Mouse (Mus musculus) heart, adult 18-20 months (tissue): Measurements from ENCODE around the gene Akr1a1. TPM values are rescaled to one million over a fixed set of nuclear protein-coding genes. Genes with fewer than 3 reads are reported as not detected.
"Not testable (repeated sequence)": the region's sequence is repeated elsewhere in the genome, so short reads cannot be mapped to it uniquely, and the experiment has no call there.

Experiments used
- DNase-seq, 2 experiments: peaks; one replicate each; pipeline ENCODE4 v3.0.0; 2021 to 2022; ENCODE audit warnings: mixed read lengths in 1 of 2
- long read RNA-seq, 2 experiments: library from polyadenylated mRNA; stranded (forward); transcript quantifications; one replicate each; pipeline ENCODE4 v2.0.0; 2021
- total RNA-seq, 2 experiments: library from RNA; stranded (reverse); gene quantifications; 2 replicates each; pipeline ENCODE4 v1.2.3; 2021

Gene Akr1a1
- total RNA-seq, result 100 to 1,000 TPM; 310 to 328 TPM
- long read RNA-seq, experiment 1, transcript Akr1a1-201 (9 exons, 1,420 nt), result major isoform, 184 of 201 reads
- long read RNA-seq, experiment 1, partial matches to known transcripts, result 13 of 201 reads
- long read RNA-seq, experiment 1, other reads (novel, unspliced or antisense), result 3 of 201 reads
- long read RNA-seq, experiment 2, transcript Akr1a1-201 (9 exons, 1,420 nt), result major isoform, 81 of 83 reads
- long read RNA-seq, experiment 2, partial matches to known transcripts, result 2 of 83 reads
- long read RNA-seq, experiment 2, other reads (novel, unspliced or antisense), result 0 of 83 reads

- DNase-seq, result peak; percentile 96
Observed at GRCm38 (mm10) chr4:116650924-116651796, at the start of gene Akr1a1. TSS of gene Akr1a1 (minus strand) at chr4:116651680.

GRCm38 (mm10) chr4:116700964-116701363 lies 49.5 kb upstream of the Akr1a1 start:
- DNase-seq, result no peak

GRCm38 (mm10) chr4:116698693-116699342 lies 47.3 kb upstream of the Akr1a1 start:
- peak in 1 of 2 experiments; percentile 26 for DNase-seq

GRCm38 (mm10) chr4:116693785-116694184 lies 42.3 kb upstream of the Akr1a1 start:
- DNase-seq, result no peak

- no peak for DNase-seq
Observed at GRCm38 (mm10) chr4:116692146-116692545, 40.7 kb upstream of the Akr1a1 start.

GRCm38 (mm10) chr4:116689309-116689876 lies 37.9 kb upstream of the Akr1a1 start:
- no peak for DNase-seq

GRCm38 (mm10) chr4:116687041-116687440 lies 35.6 kb upstream of the Akr1a1 start:
- DNase-seq, result no peak

GRCm38 (mm10) chr4:116685402-116686061 lies 34.1 kb upstream of the Akr1a1 start, which contains the start of gene Prdx1:
TSS of gene Prdx1 (plus strand) at chr4:116685544.
- peak; percentile 96 to 99 for DNase-seq

GRCm38 (mm10) chr4:116684665-116685064 lies 33.2 kb upstream of the Akr1a1 start:
- no peak for DNase-seq

GRCm38 (mm10) chr4:116683957-116684356 lies 32.5 kb upstream of the Akr1a1 start:
- DNase-seq, result no peak

- DNase-seq, result not testable (repeated sequence)
Observed at GRCm38 (mm10) chr4:116680521-116680920, 29.0 kb upstream of the Akr1a1 start.

GRCm38 (mm10) chr4:116679141-116679540 lies 27.7 kb upstream of the Akr1a1 start:
- no peak for DNase-seq

- no peak for DNase-seq
Observed at GRCm38 (mm10) chr4:116677808-116678207, 26.3 kb upstream of the Akr1a1 start.

GRCm38 (mm10) chr4:116676027-116676426 lies 24.5 kb upstream of the Akr1a1 start:
- no peak for DNase-seq

- not testable (repeated sequence) for DNase-seq
Observed at GRCm38 (mm10) chr4:116674761-116675160, 23.3 kb upstream of the Akr1a1 start.

- peak; percentile 40 to 68 for DNase-seq
Observed at GRCm38 (mm10) chr4:116672785-116673184, 21.3 kb upstream of the Akr1a1 start.

GRCm38 (mm10) chr4:116669291-116669690 lies 17.8 kb upstream of the Akr1a1 start:
- no peak for DNase-seq

- peak in 1 of 2 experiments; percentile 65 for DNase-seq
Observed at GRCm38 (mm10) chr4:116668145-116668544, 16.7 kb upstream of the Akr1a1 start.

- no peak for DNase-seq
Observed at GRCm38 (mm10) chr4:116666625-116667024, 15.1 kb upstream of the Akr1a1 start.

- no peak for DNase-seq
Observed at GRCm38 (mm10) chr4:116661998-116662397, 10.5 kb upstream of the Akr1a1 start.

- DNase-seq, result no peak
Observed at GRCm38 (mm10) chr4:116660829-116661228, 9.3 kb upstream of the Akr1a1 start.

- DNase-seq, result not testable (repeated sequence)
Observed at GRCm38 (mm10) chr4:116659916-116660315, 8.4 kb upstream of the Akr1a1 start.
